Mouse (Mus musculus) liver, postnatal 0 days (tissue): ENCODE data around the gene Irf4.

Source experiments
- CTCF ChIP-seq: sonication (generic); IDR thresholded peaks from 2 replicates; pipeline ENCODE4 v1.5.1; 2016; ENCODE audit warnings: antibody characterized with exemption, low read depth
- EP300 ChIP-seq: IDR thresholded peaks from 2 replicates; pipeline ENCODE4 v1.6.1; 2016; ENCODE audit warnings: antibody characterized with exemption, low read depth, mild to moderate bottlenecking

DNA sequence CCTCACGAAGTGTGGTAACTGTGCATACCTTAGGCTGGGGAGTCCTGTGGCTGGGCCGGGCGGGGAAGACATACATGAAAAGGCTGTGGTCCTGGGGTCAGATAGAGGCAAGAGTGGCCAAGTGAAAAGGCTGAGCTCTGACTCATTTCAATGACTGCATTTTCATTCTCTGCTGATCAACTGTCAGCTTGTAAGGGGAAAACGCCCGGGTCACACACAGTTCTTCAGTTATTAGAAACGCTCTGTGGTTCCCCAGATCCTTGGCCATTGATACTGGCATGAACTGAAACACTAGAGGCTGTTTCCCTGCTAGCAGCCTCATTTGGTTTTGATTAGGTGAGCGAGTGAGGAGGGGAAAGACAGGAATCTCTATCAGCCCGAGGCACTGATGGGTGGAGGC, 33.4 kb downstream of the Irf4 start:
- TF ChIP-seq CTCF = no peak
- no peak for TF ChIP-seq EP300
